Mouse (Mus musculus) layer of hippocampus, adult 9-10 months (tissue): Measurements from ENCODE around the gene Naxd.
A peak's percentile ranks its signal among the peaks of the same experiment; 100 is the strongest.
"Not testable (repeated sequence)": the region's sequence is repeated elsewhere in the genome, so short reads cannot be mapped to it uniquely, and the experiment has no call there.

Source experiments
- DNase-seq: peaks from one replicate; pipeline ENCODE4 v3.0.0; 2022; ENCODE audit warnings: low spot score

Naxd gene

DNA sequence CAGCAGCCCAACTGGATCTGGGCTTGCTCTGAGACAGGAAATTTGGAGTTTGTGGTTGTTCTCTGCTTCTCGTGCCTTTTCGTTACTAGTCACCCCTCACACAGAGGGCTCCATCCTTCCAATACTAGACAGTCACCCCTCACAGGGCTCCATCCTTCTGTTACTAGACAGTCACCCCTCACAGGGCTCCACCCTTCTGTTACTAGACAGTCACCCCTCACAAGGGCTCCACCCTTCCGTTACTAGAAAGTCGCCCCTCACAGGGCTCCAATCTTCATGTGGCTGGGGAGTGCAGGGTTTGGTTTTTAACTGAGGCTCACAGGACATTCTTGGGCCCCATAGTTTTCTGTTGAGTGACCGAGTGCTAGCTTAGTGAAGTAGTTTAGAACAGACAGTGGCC, 15.9 kb downstream of the Naxd start:
- no peak for DNase-seq

- DNase-seq, result no peak
Measured at GRCm38 (mm10) chr8:11516292-11516691, 19.0 kb downstream of the Naxd start.

DNA sequence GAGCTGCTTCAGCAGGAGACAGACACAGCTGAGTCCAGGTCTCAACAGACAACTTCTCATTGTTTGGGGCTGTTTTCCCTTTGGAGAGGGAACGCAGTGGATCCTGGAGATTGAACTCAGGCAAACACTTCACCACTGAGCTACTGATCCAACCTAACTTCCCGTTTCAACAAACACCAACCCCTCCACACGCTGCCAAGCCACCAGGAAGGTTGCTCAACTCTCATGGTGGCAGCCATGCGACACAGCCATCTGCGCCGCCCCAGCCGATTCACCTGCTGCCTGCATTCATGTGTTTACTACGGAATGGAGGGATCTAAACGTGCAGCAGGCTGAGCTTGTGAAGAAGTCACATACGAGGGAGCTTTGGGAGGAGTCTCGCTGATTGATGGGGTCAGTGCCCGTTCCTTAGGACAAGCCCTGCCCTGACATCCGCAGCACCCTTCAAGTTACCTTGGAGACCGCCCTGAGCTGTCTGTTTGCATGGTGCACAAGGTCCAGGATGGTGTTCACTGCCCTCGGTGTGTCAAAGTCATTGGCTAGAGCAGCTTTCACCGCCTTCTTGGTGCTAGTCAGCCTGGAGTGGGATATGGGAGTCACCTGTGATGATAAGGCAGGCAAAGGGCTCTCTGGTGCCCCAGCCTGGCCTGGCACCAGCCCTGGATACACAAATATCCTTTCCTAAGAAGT, 20.2 kb downstream of the Naxd start:
- no peak for DNase-seq

DNA sequence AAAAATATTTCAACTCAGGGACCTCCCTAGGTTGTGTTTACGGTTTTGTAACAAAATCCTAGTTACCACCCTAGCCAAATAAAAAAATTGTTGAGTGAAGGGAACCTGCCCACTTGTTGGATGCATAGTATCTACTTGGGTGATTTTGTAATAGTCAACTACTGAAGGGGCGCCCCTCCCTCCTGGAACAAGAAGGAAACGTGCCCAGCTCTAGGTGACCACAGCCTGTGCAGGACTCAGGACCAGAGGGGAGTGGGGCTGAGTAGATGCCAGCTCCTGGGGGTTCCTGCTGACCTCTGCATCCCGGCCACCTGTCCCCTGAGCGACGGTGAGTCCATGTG, 20.7 kb downstream of the Naxd start:
- no peak for DNase-seq

- DNase-seq, result no peak
Measured at GRCm38 (mm10) chr8:11518676-11519075, 21.4 kb downstream of the Naxd start.

GRCm38 (mm10) chr8:11523331-11523730, 26.0 kb downstream of the Naxd start:
- DNase-seq, result no peak

GRCm38 (mm10) chr8:11530155-11530770, 33.0 kb downstream of the Naxd start:
- no peak for DNase-seq

DNA sequence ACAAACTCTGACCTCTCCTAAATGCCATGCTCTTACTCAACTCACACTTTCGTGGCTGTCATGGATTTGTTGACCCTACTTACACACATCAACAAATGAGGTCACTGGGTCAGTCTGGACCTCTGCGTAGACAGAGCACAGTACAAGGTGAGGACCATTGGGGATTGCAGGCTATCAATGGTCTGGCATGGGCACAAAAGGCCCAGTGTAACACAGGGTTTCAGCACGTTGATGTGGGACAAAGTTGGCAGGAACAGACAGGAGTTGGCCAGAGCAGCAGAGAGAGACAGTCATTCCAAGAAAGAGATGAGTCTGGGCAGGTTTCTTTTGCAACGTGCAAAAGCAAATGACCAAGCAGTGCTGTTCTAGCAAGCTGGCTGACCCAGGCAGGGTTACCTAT, 33.5 kb downstream of the Naxd start:
- DNase-seq, result no peak

GRCm38 (mm10) chr8:11534494-11534893, 37.2 kb downstream of the Naxd start:
- DNase-seq, result no peak

- no peak for DNase-seq
Measured at GRCm38 (mm10) chr8:11539049-11539448, 41.7 kb downstream of the Naxd start.

DNA sequence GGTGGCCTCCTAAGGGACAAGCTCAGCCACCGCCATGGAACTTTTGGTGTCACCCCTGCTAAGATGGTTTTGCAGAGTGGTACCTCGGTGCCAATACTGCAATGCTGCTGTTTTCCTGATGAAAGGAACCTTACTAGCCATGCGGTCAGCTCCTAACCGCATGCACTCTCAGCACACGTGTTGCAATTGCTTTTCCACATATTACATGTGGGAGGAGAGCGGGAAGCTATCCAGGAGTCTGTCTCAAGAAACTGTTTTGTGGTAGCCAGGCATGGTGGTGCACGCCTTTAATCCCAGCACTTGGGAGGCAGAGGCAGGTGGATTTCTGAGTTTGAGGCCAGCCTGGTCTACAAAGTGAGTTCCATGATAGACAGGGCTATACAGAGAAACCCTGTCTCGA, 42.9 kb downstream of the Naxd start:
- DNase-seq, result no peak

- DNase-seq, result no peak
Measured at GRCm38 (mm10) chr8:11542031-11542430, 44.7 kb downstream of the Naxd start.

- DNase-seq, result no peak
Measured at GRCm38 (mm10) chr8:11542866-11543265, 45.6 kb downstream of the Naxd start.

GRCm38 (mm10) chr8:11544386-11544785, 47.1 kb downstream of the Naxd start:
- DNase-seq, result no peak

DNA sequence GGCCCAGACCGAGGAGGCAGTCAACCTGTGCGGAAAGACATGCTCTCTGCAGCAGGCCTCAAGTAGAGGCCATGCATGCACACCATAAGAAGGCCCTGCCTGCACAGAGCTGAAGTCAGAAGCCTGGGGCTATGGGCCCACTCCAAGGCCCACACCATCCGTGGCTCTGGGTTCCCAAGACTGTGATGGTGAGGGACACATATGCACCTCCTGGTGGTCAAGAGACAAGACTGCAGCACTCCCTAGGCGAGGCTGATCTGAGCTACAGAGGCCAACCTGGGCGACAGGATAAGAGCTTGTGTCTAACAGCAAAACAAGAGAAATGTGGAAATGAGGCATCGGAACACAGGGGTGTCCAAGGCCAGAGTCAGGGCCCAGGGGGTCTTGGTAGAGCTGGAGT, 49.8 kb downstream of the Naxd start:
- DNase-seq, result no peak

DNA sequence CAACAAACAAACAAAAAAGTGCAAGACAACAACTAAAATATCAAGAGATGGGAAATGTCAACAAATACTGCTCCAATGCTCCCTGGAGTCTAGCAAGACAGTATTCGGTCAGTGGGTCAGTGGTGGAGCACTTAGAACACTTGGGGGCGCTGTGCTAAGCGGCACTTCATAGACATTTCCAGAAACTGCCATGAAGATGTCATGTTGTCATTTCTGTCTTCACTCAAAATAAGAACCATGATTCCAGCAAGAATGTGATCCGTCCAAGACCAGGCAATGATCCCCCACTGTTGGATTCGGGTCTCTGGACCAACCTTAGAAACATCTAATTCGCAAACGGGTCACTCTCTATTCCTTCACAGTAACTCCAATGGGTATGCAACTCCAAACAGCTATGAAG, 52.4 kb downstream of the Naxd start:
- no peak for DNase-seq

DNA sequence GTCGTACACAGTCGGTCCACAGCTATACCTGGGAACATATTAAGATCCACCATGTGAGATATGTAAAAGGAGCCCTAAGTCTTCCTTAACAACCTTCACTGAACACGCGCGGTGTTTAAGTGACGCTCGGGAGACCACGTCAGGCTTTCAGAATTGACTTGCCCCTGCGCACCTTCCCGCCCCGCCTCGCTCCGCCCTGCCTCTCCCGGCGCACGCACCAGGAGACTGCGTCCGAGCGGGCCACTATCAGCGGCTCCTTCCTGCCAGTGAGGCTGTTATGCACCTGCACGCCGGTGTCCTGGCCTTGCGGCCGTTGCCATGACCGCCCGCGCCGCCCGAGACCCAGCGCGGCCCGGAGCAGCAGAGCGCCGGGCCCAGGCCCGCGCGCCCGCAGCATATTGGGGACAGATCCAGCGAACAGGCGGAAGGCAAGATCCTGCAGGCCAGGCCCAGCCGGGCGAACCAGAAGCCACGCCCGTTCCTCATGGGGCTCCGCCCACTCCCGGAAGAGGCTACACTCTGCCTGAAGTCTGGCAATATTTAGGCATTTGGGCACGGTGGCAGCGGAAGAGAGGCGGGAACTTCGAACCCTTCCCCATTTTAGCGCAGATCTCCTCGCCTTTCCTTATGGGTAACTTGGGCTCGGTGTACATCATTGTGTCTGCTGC, 53.1 kb downstream of the Naxd start, which contains the start of gene Cars2:
Gene Cars2 (minus strand): TSS at position 503 of the 668 bp plus-strand sequence.
- peak; percentile 78 for DNase-seq

DNA sequence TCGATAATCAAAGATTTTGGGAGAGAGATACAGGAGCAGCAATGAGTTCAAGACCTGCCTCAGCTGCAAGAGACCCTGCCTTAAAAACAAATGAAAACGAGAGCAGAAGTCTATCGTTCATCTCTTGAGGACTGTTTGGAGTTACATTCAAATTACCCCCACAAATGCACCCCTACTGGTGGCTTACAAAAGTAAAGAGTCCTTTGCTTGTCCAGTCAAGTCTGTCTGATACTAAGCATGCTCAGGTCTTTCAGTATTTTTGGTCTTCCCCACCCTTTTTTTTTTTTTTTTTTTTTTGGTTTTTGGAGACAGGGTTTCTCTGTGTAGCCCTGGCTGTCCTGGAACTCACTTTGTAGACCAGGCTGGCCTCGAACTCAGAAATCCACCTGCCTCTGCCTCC, 54.2 kb downstream of the Naxd start:
- not testable (repeated sequence) for DNase-seq

- DNase-seq, result no peak
Measured at GRCm38 (mm10) chr8:11552390-11552789, 55.1 kb downstream of the Naxd start.

DNA sequence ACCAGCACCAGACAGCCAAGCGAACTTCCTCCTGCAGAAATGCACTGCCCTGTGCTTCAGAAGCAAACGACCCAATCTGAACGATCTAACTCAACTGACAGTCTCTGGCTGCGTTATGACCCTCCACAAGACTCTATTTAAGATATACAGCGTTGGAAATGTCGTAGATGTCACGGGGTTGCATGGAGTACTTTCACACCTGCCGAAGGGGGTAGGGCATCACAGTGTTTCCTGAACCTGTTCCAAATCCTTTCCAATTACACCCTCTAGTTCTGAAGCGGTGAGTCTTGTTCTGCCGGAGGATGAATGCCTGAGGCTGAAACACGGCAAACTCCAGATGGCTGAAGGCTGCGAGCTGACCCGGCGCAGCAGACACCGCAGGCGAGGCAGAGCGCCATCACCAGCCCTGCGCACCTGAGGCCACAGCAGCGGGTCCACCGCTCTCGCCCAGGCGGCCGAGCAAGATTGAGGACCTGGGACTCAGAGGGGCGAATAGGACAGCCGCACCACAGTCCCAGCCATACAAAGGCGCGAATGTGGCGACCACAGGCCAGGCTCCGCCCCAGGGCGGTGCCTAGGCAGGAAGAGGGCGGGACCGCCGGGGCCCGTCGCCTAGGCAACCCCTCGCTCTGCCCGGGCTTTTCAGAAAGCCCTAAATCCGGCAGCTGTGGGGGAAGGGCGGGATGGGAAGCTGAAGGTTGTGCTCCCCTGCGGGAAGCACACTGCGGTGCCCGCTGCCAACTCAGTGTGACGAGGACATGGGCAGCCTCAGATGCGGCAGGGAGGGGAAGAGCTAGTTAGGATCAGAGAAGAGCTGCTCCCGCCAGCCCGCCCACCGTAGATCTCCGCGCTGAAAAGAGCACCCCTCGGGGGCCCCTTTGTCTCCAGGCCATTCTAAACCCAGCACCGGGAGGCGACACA, 57.8 kb downstream of the Naxd start, which contains the start of gene Ing1:
Gene Ing1 (plus strand): TSS at position 773 of the 921 bp plus-strand sequence.
- DNase-seq, result peak; percentile 87

- peak; percentile 94 for DNase-seq
Measured at GRCm38 (mm10) chr8:11555720-11556591, 58.6 kb downstream of the Naxd start.
